Mouse (Mus musculus): ENCODE measurements around the gene Kctd12. TPM values are rescaled to one million over a fixed set of nuclear protein-coding genes. Genes with fewer than 3 reads are reported as not detected.

Kctd12 gene
- polyA plus RNA-seq, 1 experiment from 2014 or later = 25.0 TPM

DNA sequence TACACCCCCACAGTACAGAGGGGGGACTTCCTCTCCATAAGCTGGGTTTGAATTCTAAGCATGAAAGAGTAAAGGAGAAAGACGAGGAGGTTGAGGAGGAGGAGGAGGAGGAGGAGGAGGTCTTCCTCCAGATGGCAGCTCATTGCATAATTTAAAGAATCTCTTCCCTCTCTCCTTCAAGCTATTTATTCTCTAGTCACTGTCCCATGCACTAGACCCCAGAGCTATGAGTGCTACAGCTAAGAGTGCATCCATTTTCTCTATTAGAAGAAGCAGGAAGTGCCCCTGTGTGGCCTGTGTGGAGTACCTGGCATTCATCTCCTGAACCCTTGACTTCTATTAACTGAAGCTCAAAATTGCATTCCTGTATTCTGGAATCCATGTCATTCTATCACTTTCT is 51.5 kb downstream of the Kctd12 start:
- no peak overlapping the region for H3K4me3 ChIP-seq (replicated peaks; ENCODE audit: low read length)
- H3K27me3 ChIP-seq (ENCODE audit: control insufficient read depth, insufficient read depth, low read length) = no peaks in the 10 kb centered on the region
- no peak for DNase-seq (ENCODE audit: low spot score)
- H3K9ac ChIP-seq = no peak overlapping the region
- no peak overlapping the region for H3K4me2 ChIP-seq (replicated peaks)
- no peak overlapping the region for H3K27ac ChIP-seq
- H3K36me3 ChIP-seq (replicated peaks; ENCODE audit: control insufficient read depth, insufficient read depth) = no peaks in the 10 kb centered on the region
- no peaks in the 10 kb centered on the region for H3K9me3 ChIP-seq (ENCODE audit: control insufficient read depth, low read length)
- H3K4me1 ChIP-seq (replicated peaks; ENCODE audit: control insufficient read depth, insufficient read depth, low read length) = no peaks in the 10 kb centered on the region
- ATAC-seq (ENCODE audit: low FRiP score) = no peak
- WGBS = 67% methylated on average over 1 of the region's 1 CpGs

DNA sequence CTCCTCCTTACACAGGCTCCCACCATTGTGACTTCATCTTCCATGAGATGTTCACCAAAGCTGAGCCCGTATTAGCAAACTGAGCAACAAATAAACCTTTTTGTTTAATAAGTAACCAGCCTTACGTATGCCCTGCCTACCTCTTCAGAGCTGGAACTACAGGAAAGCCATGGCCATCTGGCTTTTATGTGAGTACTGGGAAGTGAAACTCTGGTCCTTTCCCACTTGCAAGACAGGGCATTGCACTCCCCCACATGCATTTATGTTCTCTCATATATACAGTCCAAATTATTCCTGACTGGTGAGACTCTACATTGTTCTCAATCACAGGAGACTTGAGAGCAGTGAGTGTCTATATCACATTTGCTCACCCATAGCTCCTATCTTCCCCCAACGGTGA is 52.9 kb downstream of the Kctd12 start:
- H3K9ac ChIP-seq = no peak overlapping the region
- DNase-seq (ENCODE audit: low spot score) = no peak
- no peaks in the 10 kb centered on the region for H3K36me3 ChIP-seq (replicated peaks; ENCODE audit: control insufficient read depth, insufficient read depth)
- no peak overlapping the region for H3K4me2 ChIP-seq (replicated peaks)
- H3K27me3 ChIP-seq (ENCODE audit: control insufficient read depth, insufficient read depth, low read length) = no peaks in the 10 kb centered on the region
- no peak overlapping the region for H3K4me3 ChIP-seq (replicated peaks; ENCODE audit: low read length)
- H3K9me3 ChIP-seq (ENCODE audit: control insufficient read depth, low read length) = no peaks in the 10 kb centered on the region
- 78% methylated on average over 3 of the region's 3 CpGs for WGBS
- H3K4me1 ChIP-seq (replicated peaks; ENCODE audit: control insufficient read depth, insufficient read depth, low read length) = no peaks in the 10 kb centered on the region
- H3K27ac ChIP-seq = no peak overlapping the region
- no peak for ATAC-seq (ENCODE audit: low FRiP score)

DNA sequence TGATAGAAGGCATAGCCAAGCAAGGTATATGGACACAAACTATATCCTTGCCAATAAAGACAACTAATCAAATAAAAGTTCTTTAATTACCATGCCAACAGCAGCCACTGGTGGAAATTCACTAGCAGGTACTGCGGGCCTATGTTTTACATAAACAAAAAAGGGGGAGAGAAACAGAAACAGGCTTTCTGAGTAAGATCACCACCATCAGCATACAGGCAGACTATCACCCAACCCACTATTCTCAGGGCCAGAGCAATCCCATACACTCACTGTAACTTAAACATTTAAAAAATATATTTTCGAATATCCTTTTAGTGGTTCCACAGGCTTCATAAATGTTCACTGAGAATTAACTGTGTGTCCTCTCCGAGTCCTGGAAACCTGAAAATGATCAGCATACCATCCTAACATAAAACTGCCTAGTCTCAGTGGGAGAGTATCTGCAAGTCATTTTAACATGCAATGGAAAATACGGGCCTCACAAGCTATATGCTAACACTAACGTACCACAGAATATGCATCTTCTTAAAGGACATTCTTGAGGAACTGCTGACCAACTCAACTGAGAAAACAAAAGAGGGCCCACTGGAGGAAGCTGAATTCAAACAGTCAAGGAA is 54.5 kb downstream of the Kctd12 start:
- Histone ChIP-seq H3K27me3 (ENCODE audit: control insufficient read depth, insufficient read depth, low read length) (no peaks in the 10 kb centered on the region), H3K4me2 (replicated peaks) (no peak overlapping the region), H3K27ac (no peak overlapping the region), H3K9me3 (ENCODE audit: control insufficient read depth, low read length) (no peaks in the 10 kb centered on the region), H3K4me3 (replicated peaks; ENCODE audit: low read length) (no peak overlapping the region), H3K9ac (no peak overlapping the region), H3K4me1 (replicated peaks; ENCODE audit: control insufficient read depth, insufficient read depth, low read length) (no peaks in the 10 kb centered on the region), H3K36me3 (replicated peaks; ENCODE audit: control insufficient read depth, insufficient read depth) (no peaks in the 10 kb centered on the region)
- 93% methylated on average over 5 of the region's 5 CpGs for WGBS
- ATAC-seq (ENCODE audit: low FRiP score) (no peak), DNase-seq (ENCODE audit: low spot score) (no peak)

Small RNAs within 50 kb of the gene (microRNA-seq; reads per million reads assigned to microRNA genes)
- not detected for gene Mir5130

Other genes with a start within 250 kb of the Kctd12 start
- not detected in 2 replicates for gene Acod1, start 64.3 kb upstream of the Kctd12 start, polyA plus RNA-seq (2014; fragmentation: Nextera tagmentation; extraction: Ambion mirVana)
- 14.7 and 17.0 TPM in 2 replicates for gene Cln5, start 87.6 kb upstream of the Kctd12 start, polyA plus RNA-seq (2014; fragmentation: Nextera tagmentation; extraction: Ambion mirVana)
- 34.5 and 36.2 TPM in 2 replicates for gene Fbxl3, start 116.9 kb upstream of the Kctd12 start, polyA plus RNA-seq (2014; fragmentation: Nextera tagmentation; extraction: Ambion mirVana)

Data from hindbrain, embryonic 14.5 days (tissue).